Mouse (Mus musculus) kidney, embryonic 16.5 days (tissue): ENCODE results near the gene Tbc1d1. TPM values are rescaled to one million over a fixed set of nuclear protein-coding genes. Genes with fewer than 3 reads are reported as not detected.

Experiments used
- ATAC-seq: fragments of 200-750 bp; cut with Nextera tagmentation; 2 replicates; pipeline ENCODE4 v1.8.0; 2017; ENCODE audit warnings: moderate TSS enrichment; ENCODE audit not compliant: low FRiP score, low TSS enrichment
- H3K27ac ChIP-seq: fragments of 300-500 bp; sonication (generic); 2 replicates; pipeline ENCODE4 v1.5.1; 2014; ENCODE audit warnings: low read length
- H3K27me3 ChIP-seq: fragments of 300-500 bp; sonication (generic); 2 replicates; pipeline ENCODE4 v1.6.1; 2014; ENCODE audit warnings: low read length, control low read depth, mixed read lengths; ENCODE audit not compliant: insufficient read depth
- H3K36me3 ChIP-seq: fragments of 300-500 bp; sonication (generic); 2 replicates; pipeline ENCODE4 v1.6.1; 2014; ENCODE audit warnings: low read length, control low read depth, mixed read lengths; ENCODE audit not compliant: insufficient read depth
- H3K4me1 ChIP-seq: fragments of 300-500 bp; sonication (generic); 2 replicates; pipeline ENCODE4 v1.6.1; 2014; ENCODE audit warnings: low read length, control low read depth, mixed read lengths; ENCODE audit not compliant: insufficient read depth
- H3K4me2 ChIP-seq: fragments of 300-500 bp; sonication (generic); replicated peaks from 2 replicates; pipeline ENCODE4 v1.6.1; 2014; ENCODE audit warnings: low read depth, low read length
- H3K4me3 ChIP-seq: fragments of 300-500 bp; sonication (generic); 2 replicates; pipeline ENCODE4 v1.5.1; 2014; ENCODE audit warnings: mild to moderate bottlenecking, low read length
- H3K9ac ChIP-seq: fragments of 300-500 bp; sonication (generic); replicated peaks from 2 replicates; pipeline ENCODE4 v1.6.1; 2014; ENCODE audit warnings: low read length
- H3K9me3 ChIP-seq: fragments of 300-500 bp; sonication (generic); 2 replicates; pipeline ENCODE4 v1.6.1; 2016; ENCODE audit warnings: low read length, control low read depth
- WGBS: fragments of 180-500 bp; shearing (Covaris S2); extraction: QIAGEN DNeasy Blood & Tissue Kit; methylation state at CpG from one replicate; pipeline ENCODE4 v1.1.7; 2014; 5-methylcytosine and 5-hydroxymethylcytosine counted together
- polyA plus RNA-seq: library from polyadenylated mRNA; unstranded; fragments of >200 nt; fragmentation: Nextera tagmentation; extraction: Ambion mirVana; gene quantifications from 2 replicates; pipeline ENCODE4 v1.2.1, GENCODE M21; 2015

Gene Tbc1d1
- polyA plus RNA-seq, 1 experiment from 2014 or later: 39.5 TPM

DNA sequence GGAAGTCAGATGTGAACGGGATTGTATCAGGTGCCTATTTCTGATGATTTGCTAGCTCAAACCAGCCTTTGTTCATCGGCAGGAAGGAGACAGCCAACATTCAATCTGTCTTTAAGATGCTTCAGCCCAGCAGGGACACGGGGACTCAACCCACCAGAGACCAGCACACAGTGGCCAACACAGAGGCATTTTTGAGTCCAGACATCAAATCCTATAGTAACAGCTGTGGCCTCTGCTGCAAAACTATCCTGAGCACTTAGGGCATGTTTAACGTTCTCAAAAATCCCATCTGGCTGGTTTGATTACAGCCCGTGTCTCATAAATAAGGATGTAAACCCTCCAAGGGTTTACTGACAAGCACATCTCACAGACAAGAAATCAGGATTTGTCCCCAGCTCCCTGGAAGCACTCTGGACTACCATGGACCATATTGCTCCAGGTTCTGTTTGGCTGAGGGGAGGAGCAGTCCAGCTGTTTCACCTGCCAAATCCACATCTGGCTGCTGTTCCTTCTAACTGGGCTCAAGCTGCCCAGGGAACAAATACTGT lies 207.8 kb downstream of the Tbc1d1 start:
- Histone ChIP-seq H3K27me3 (no peaks in the 10 kb centered on the region), H3K27ac (peak overlapping the region; percentile 57), H3K4me2 (no peak overlapping the region), H3K9ac (no peak overlapping the region), H3K36me3 (no peaks in the 10 kb centered on the region), H3K9me3 (no peaks in the 10 kb centered on the region; the same call in 1 of the 2 replicates), H3K4me1 (peaks cover 43% of the 10 kb centered on the region), H3K4me3 (no peak overlapping the region)
- no peak for ATAC-seq
- WGBS: 49% methylated on average over 5 of the region's 5 CpGs

DNA sequence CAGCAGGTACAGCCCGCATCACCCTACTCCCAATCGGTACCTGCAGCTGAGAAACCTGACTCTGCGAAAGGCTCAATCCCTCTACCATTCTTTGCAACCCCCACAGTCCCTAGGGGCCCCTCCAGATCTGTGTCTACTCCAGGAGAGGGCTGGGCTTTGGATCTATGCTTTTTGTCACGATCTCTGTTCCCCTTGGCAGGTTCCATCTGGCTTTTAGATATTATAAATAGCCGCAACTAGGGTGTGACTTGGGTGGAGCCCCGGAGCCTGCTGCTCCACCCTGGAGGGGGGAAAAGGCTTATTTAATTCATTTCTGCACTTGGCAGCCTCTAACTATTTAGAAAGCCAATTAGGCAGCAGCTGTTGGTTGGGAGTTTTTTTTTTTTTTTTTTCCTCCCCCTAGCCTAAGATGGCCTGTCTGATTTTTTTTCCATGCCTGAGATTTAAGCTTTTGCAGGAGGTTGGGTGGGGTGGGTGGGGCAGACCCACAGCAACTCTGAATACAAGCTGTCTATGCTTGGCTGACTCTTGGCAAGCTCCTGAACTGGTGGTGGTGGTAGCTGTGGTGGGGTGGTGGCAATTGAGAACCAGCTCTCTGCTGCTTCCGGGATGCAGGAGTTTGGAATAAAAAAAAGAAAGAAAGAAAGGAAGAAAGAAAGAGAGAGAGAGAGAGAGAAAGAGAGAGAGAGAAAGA lies 208.5 kb downstream of the Tbc1d1 start:
- Histone ChIP-seq H3K4me2 (no peak overlapping the region), H3K9ac (no peak overlapping the region)

GRCm38 (mm10) chr5:64365187-64366066 lies 209.3 kb downstream of the Tbc1d1 start:
- WGBS: 81% methylated on average over 11 of the region's 11 CpGs
- Histone ChIP-seq H3K9me3 (peaks cover 6% of the 10 kb centered on the region), H3K27me3 (no peaks in the 10 kb centered on the region), H3K4me2 (no peak overlapping the region), H3K4me3 (no peak overlapping the region), H3K36me3 (no peaks in the 10 kb centered on the region), H3K9ac (no peak overlapping the region), H3K4me1 (peaks cover 34% of the 10 kb centered on the region), H3K27ac (peak overlapping the region; percentile 59; the same call in 1 of the 2 replicates)
- no peak for ATAC-seq

More for the DNA sequence above, 208.5 kb downstream of the Tbc1d1 start:
- H3K4me3 ChIP-seq: no peak overlapping the region
- no peaks in the 10 kb centered on the region for H3K36me3 ChIP-seq
- peaks cover 37% of the 10 kb centered on the region for H3K4me1 ChIP-seq
- peak overlapping the region; percentile 57 for H3K27ac ChIP-seq
- no peaks in the 10 kb centered on the region for H3K27me3 ChIP-seq
- ATAC-seq: peak; percentile 61
- no peaks in the 10 kb centered on the region; the same call in 1 of the 2 replicates for H3K9me3 ChIP-seq
- WGBS: 43% methylated on average over 7 of the region's 7 CpGs

GRCm38 (mm10) chr5:64366113-64366512 lies 210.0 kb downstream of the Tbc1d1 start:
- peaks cover 6% of the 10 kb centered on the region for H3K9me3 ChIP-seq
- H3K36me3 ChIP-seq: no peaks in the 10 kb centered on the region
- H3K4me2 ChIP-seq: no peak overlapping the region
- H3K27ac ChIP-seq: no peak overlapping the region
- 81% methylated on average over 9 of the region's 9 CpGs for WGBS
- peaks cover 35% of the 10 kb centered on the region for H3K4me1 ChIP-seq
- no peaks in the 10 kb centered on the region for H3K27me3 ChIP-seq
- no peak overlapping the region for H3K4me3 ChIP-seq
- no peak for ATAC-seq
- no peak overlapping the region for H3K9ac ChIP-seq

GRCm38 (mm10) chr5:64367426-64367825 lies 211.3 kb downstream of the Tbc1d1 start:
- H3K4me2 ChIP-seq: 0 out of 2 replicates have a peak overlapping the region, but pooled peaks have one; percentile 7
- H3K27me3 ChIP-seq: no peaks in the 10 kb centered on the region
- H3K9ac ChIP-seq: peak overlapping the region; percentile 42; the same call in 1 of the 2 replicates

GRCm38 (mm10) chr5:64371331-64371831 lies 215.3 kb downstream of the Tbc1d1 start:
- ATAC-seq: no peak
- no peak overlapping the region for H3K4me3 ChIP-seq
- H3K4me1 ChIP-seq: peaks cover 30% of the 10 kb centered on the region
- H3K4me2 ChIP-seq: no peak overlapping the region
- no peak overlapping the region; the same call in 1 of the 2 replicates for H3K9ac ChIP-seq
- peak overlapping the region; percentile 66 for H3K27ac ChIP-seq
- peaks cover 6% of the 10 kb centered on the region; the same call in 1 of the 2 replicates for H3K9me3 ChIP-seq
- H3K27me3 ChIP-seq: no peaks in the 10 kb centered on the region
- H3K36me3 ChIP-seq: no peaks in the 10 kb centered on the region

More at GRCm38 (mm10) chr5:64367426-64367825, 211.3 kb downstream of the Tbc1d1 start:
- Histone ChIP-seq H3K36me3 (no peaks in the 10 kb centered on the region), H3K9me3 (peaks cover 6% of the 10 kb centered on the region; the same call in 1 of the 2 replicates), H3K27ac (peak overlapping the region; percentile 91), H3K4me1 (peaks cover 43% of the 10 kb centered on the region), H3K4me3 (no peak overlapping the region)
- 11% methylated on average over 8 of the region's 8 CpGs for WGBS
- ATAC-seq: peak; percentile 87

DNA sequence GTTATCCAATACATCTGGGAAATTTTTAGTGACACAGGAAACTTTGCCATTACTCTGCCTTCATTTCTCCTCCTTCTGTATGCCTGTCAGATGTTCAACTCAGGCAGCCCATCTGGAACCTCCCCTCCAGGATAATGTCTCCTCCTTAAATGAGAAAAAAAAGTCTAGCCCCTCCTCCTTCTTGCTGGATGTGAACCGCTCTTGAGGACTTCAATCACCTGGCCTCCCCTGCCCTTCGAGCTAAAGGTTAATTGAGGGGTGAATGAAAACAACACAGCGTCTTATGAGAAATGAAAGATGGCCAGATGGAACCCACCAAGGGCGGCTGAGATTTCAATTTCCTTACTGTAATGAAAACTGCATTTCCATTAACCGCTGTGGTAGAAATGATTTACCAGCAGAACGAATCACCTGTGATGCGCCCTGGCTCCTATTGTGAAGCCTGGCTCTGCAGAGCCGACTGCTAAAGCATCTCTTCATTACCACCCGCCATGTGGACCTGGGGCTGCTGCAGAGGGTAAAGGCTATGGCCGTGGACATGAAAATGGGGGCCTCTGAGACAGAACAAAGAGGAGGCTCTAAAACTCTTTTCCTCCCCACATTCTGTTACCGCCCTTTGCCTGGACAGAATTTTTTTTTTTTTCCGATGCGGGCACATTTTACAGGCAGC lies 216.3 kb downstream of the Tbc1d1 start:
- Histone ChIP-seq H3K9ac (no peak overlapping the region), H3K4me3 (no peak overlapping the region), H3K27me3 (no peaks in the 10 kb centered on the region), H3K27ac (peak overlapping the region; percentile 66), H3K4me1 (peaks cover 28% of the 10 kb centered on the region), H3K4me2 (no peak overlapping the region), H3K9me3 (peaks cover 6% of the 10 kb centered on the region; the same call in 1 of the 2 replicates), H3K36me3 (no peaks in the 10 kb centered on the region)
- ATAC-seq: peak; percentile 58
- 28% methylated on average over 13 of the region's 13 CpGs for WGBS

DNA sequence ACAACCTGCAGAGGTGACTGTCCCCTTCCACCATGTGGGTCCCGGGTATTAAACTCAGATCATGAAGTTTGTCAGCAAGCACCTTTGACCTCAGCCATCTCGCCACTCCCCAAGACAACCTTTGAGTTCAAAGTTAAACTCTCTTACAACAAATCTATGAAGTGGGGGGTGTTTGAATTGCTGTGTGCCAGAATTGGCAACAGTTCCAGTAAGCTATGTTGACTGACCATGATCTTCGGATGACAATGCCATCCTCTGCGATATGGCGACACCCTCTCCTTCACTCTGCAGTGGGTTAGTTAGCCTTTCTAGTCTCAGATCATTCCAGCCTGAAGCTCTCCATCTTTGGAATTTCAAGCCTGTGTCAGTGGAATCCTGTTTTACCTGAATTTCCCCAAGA lies 217.6 kb downstream of the Tbc1d1 start:
- Histone ChIP-seq H3K27me3 (no peaks in the 10 kb centered on the region), H3K9me3 (peaks cover 6% of the 10 kb centered on the region; the same call in 1 of the 2 replicates), H3K36me3 (no peaks in the 10 kb centered on the region), H3K9ac (no peak overlapping the region), H3K4me3 (no peak overlapping the region), H3K27ac (no peak overlapping the region), H3K4me2 (no peak overlapping the region), H3K4me1 (peaks cover 34% of the 10 kb centered on the region)
- no peak for ATAC-seq
- 82% methylated on average over 5 of the region's 5 CpGs for WGBS

DNA sequence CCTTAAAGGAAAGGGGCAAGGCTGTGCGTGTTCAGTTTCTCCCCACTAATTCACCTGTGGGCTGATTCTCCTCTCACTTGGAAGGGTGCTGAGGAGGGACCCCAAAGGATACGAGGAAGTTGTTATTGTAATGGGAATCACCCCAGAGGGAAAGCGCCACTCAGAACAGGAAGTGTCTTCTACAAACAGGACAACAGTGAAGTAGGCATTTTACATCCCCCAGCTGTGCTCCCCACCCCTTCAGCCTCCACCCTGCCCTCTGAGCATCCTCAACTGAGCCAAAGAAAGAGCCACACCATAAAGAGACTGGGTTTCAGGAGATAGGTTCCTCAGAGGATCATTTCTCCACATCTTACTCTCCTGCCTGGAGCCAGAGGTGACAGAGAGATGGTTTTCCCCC lies 219.7 kb downstream of the Tbc1d1 start:
- H3K4me1 ChIP-seq: peaks cover 55% of the 10 kb centered on the region
- no peak overlapping the region for H3K27ac ChIP-seq
- H3K9me3 ChIP-seq: no peaks in the 10 kb centered on the region
- H3K36me3 ChIP-seq: no peaks in the 10 kb centered on the region
- no peaks in the 10 kb centered on the region for H3K27me3 ChIP-seq
- no peak overlapping the region for H3K4me3 ChIP-seq
- no peak overlapping the region for H3K4me2 ChIP-seq
- 64% methylated on average over 3 of the region's 3 CpGs for WGBS
- H3K9ac ChIP-seq: no peak overlapping the region
- no peak for ATAC-seq
